Mouse (Mus musculus) right cerebral cortex, postnatal 4 days (tissue): ENCODE data around the gene Crisp2.
A peak's percentile ranks its signal among the peaks of the same experiment; 100 is the strongest.
"Not testable (repeated sequence)": the region's sequence is repeated elsewhere in the genome, so short reads cannot be mapped to it uniquely, and the experiment has no call there.

Source experiments
- DNase-seq: peaks from one replicate; pipeline ENCODE4 v3.0.0-alpha.2; 2022

Crisp2 gene

GRCm38 (mm10) chr17:40806953-40807572 is at the start of gene Crisp2:
Gene Crisp2, minus strand, starts transcription at chr17:40807003.
- no peak for DNase-seq

DNA sequence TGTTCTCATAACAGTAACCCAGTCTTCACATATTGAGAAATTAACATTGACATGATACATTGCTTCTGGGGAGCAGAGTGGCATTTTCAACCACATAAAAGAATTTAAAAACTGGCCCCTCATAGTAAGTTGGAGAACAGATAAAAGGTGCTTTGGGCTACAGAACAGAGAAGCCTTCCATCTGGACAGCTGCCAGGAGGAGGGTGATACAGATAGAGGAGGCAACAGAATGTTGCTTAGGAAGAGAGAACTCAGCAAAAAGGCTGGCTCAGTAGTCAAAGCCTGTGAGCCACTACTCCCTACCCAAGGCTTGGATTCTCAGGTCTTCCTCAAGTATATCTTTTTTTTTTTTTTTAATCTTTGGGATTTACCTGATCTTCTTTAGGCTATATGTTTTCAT is 48.3 kb upstream of the Crisp2 start:
- DNase-seq, result no peak

DNA sequence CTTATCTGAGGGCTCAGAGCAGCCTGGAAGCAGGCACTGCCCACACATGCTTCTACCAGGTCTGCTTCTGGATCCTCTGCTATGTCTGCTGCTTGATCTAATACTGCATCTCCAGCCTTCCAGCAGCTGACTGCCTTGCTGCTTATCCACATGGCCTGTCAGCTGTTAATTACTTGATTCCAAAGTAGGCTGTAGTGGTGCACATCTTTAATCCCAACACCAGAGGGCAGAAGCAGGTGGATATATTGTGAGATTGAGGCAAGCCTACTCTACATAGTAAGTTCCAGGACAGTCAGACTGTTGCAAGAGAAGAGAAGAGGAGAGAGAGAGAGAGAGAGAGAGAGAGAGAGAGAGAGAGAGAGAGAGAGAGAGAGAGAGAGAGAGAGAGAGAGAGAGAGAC is 30.5 kb upstream of the Crisp2 start:
- DNase-seq, result no peak

- DNase-seq, result no peak
Measured at GRCm38 (mm10) chr17:40831870-40832269, 25.1 kb upstream of the Crisp2 start.

DNA sequence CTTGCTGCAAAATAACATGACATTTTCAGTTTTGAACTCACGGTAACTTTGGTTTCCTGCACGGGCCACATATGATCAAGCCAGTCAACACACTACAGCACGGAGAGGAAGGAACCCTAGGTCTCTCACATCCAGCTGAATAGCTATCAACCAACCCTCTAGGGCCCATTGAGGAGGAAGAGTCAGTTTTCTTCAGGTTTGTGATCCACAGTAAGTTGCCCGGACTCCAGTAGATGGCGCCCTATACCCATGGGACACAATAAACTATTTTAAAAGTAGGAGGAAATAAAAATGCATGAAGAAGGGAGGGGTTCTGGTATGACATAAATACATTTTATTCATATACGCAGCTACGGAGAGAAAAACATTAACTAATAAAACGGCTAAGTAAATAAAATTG is 17.7 kb upstream of the Crisp2 start:
- peak; percentile 30 for DNase-seq

GRCm38 (mm10) chr17:40823817-40824216 is 17.0 kb upstream of the Crisp2 start:
- no peak for DNase-seq

DNA sequence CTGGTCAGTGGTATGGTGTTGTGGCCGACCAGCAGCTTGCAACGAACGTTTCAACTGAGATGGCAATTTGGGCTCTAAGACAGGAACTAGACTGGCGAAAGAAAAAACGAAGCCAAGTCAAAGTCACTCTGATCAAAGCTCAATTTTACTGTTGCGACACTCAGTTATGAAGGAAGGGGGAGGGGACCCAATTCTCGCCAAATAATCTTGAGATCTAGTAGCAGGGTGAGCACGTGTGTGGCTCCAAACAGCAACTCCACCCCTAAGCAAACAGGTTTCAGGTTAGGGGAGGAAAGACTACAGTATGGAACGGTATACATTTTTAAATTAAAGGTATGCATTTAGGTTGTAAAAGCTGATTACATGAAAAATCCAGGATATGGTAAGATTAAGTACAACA is 14.7 kb upstream of the Crisp2 start:
- no peak for DNase-seq

DNA sequence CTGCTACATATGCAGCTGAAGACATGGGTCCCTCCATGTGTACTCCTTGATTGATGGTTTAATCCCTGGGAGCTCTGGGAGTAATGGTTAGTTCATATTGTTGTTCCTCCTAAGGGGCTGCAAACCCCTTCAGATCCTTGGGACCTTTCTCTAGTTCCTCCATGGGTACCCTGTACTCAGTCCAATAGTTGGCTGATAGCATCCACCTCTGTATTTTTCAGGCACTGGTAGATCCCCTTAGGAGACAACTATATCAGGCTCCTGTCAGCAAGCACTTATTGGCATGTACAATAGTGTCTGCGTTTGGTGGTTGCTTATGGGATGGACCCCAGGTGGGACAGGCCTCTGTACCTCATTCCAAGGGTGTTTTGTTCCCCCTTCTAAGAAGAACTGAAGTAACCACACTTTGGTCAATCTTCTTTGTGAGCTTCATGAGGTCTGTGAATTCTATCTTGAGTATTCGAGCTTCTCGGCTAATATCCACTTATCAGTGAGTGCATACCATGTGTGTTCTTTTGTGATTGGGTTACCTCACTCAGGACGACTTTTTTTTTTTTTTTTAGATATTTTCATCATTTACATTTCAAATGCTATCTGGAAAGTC is 10.6 kb upstream of the Crisp2 start:
- DNase-seq, result no peak

DNA sequence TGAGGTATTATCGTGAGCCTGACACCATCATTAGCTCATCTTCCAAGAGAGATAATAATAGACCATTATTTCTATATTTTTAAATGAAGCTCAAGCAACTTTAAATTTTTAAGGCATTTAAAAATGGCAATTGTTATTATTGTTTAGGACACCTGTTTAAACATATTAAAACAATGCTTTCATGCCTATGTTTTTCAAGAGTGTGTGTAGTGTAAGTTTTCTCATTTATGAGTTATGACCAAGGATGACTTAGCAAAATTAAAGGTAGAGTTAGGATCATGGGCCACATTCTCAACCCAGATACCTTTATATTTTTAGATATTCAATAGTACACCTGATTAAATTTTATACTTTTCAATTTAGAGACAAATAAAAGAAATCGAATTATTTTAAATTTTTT is 5.5 kb upstream of the Crisp2 start:
- no peak for DNase-seq

DNA sequence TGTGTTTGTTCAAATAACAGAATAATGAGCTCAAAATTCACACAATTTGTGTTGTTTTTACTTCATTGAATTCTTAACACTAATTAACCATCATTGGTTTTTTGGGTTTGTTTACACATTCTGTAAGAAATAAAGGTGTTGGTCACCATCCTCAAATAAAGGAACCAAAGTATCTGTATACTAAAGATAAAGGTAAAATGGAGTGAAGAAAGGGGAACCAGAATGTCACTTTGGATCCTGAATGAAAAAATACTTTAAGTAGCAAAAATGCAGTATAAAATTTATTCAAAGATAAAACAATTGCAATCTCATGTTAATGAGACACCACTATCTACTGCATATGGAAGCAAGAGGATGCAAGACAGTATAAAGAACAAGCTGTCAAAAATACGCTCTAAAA is 4.8 kb upstream of the Crisp2 start:
- DNase-seq, result no peak

- DNase-seq, result no peak
Measured at GRCm38 (mm10) chr17:40810934-40811333, 4.1 kb upstream of the Crisp2 start, which contains the start of gene Rhag. Gene Rhag, plus strand, starts transcription at chr17:40811126.

- no peak for DNase-seq
Measured at GRCm38 (mm10) chr17:40808071-40808470, 1.3 kb upstream of the Crisp2 start.

GRCm38 (mm10) chr17:40806550-40806949 is 253 bp downstream of the Crisp2 start:
- no peak for DNase-seq

- no peak for DNase-seq
Measured at GRCm38 (mm10) chr17:40802707-40803340, 4.0 kb downstream of the Crisp2 start.

DNA sequence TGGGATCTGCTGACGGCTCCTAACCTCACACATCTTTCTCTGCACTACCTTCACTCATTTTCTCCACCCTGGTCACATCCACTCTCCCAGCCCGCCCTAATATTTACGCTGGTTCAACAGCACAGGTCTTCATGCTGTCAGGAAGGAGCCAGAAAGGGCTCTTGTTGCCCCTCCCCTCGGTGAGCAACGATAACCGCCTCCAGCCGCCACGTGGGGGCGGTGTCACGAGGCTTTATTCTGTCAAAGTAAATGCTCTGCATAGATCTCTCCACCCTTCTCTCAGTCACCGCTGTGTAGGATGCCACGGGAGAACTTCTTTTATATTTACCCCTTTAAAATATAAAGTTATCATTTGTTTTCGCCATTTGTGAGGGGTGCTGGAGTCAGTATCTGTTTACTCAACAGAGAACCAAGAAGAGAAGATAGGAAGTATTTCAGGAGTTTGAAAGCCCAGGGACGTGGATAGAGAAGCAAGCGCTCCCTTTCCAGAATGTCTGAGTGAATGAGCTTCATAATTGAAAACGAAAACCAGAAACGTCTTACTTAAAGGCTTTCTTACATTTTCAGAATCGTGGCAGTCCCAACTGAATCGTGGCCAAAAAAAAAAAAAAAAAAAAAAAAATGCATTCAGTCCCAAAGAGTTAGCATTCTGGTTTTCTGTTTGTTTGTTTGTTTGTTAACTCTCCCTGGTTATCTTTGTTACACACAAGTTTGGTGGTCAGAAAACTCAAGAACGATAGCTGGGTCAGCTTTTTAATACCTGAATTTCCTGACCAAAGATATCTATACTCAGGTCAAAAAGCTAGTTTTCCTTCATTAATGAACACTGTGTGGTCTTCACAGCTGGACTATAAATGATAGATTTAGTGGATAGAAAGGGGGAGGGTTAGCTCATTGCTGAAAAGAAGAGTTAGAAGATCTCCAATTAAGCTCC is 12.6 kb downstream of the Crisp2 start:
- DNase-seq, result peak; percentile 3

DNA sequence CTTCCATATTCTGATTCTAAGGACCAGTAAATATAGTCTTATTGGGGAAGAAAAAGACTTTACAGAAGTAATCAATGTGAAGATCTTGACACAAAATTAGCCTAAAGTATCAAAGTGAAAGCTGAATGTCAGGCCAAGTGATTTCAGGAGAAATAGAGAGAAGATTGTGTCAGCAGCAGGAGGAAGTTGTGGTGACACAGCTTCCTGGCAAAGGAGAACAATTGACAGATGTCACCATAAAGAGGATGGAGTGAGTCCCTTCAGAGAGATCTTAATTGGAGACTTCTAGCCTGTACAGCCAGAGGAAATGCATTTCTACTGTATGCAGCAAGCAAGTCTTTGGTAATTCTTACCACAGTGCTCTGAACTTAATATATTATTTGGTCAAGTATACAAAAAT is 16.9 kb downstream of the Crisp2 start:
- DNase-seq, result no peak

- DNase-seq, result no peak
Measured at GRCm38 (mm10) chr17:40767120-40767519, 39.7 kb downstream of the Crisp2 start.

DNA sequence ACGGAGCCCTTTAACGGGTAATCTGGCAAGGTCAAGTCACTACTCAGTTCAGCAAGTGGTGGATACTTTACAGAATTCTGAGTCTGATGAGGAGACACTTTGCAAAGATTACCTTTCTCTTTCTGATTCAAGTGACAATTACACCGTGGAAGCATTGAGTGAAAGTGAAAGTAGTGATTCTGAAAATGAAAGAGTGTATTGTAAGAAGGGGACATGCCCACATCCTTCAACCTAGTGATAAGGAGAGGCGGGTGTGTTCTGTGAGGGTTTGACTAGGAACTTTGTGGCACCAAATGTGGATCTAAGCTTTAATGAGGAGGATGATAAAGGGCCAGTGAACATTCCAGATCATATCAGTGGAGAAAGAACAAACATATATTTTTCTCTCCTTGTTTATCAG is 43.1 kb downstream of the Crisp2 start:
- no peak for DNase-seq

DNA sequence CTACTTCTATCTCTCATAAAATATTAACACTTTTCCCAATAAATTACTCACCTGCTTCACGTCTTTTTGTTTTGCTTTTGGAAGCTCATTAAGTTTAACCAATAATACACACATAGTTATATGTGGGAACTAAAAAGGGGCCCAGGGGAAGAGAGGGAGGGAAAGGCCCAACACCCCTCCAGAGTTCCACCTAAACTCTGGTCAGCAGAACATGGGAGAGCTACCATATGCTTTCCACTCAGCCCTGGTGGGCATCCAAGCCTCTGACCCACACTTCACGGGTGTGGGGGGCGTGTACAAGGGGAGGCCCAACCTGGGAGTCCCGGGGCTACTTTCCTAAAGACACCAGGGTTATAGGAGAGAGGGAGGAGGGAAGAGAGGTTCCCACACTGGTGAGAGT is 75.1 kb downstream of the Crisp2 start:
- no peak for DNase-seq

DNA sequence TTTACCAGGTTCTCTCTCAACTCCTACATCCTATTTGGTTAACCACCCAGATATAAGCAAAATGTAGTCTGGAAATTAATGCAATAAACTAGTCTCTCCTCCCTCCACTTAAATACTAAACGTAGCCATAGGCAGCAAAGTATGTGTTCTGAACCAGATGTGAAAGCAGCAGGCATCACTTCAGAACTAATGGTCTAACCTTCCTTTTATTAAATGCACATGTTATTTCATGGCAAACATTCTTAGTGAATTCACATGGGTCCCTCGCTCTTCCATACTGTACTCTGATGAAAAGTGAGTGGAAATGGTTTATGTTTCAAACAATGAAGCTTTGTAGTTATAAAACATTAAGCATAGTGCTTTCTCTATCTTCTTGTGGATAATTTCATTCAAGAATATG is 75.5 kb downstream of the Crisp2 start:
- no peak for DNase-seq

DNA sequence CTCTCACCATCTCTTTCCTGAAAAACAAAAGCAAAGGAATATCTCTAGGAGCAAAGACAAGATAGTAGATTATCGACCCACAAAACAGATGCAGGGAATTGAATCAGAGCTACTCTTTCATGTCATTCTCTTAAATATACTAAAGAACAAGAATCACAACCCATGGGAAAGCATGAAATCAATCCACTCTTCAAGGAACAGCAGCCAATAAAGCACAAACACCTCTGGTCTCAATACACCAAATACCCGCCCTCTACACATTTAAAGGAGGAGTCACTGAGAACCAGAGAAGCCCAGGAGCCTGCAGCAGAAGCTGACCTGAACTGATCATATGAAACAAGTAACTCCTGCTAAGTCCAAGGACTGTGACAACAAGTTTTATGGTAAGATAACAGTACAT is 80.0 kb downstream of the Crisp2 start, which contains the start of gene Esp1:
Esp1 (plus strand) TSS at position 301 of the 400 bp plus-strand sequence.
- DNase-seq, result no peak

GRCm38 (mm10) chr17:40717055-40717454 is 89.7 kb downstream of the Crisp2 start:
- not testable (repeated sequence) for DNase-seq

GRCm38 (mm10) chr17:40716273-40716672 is 90.5 kb downstream of the Crisp2 start:
- DNase-seq, result no peak
